Mouse (Mus musculus): ENCODE results near the gene Fam71b. TPM values are rescaled to one million over a fixed set of nuclear protein-coding genes. Genes with fewer than 3 reads are reported as not detected.

The Fam71b gene
- total RNA-seq, 2 experiments from 2014 or later = not detected

Other genes starting within 250 kb of the Fam71b start
- under 1 TPM in 1 of 2 experiments, not detected in 1; 0.07 TPM for gene Nipal4, start 230.1 kb upstream of the Fam71b start, total RNA-seq (2021)
- not detected for gene Fndc9, start 161.0 kb upstream of the Fam71b start, total RNA-seq (2021)
- gene Cyfip2, start 83.7 kb upstream of the Fam71b start, total RNA-seq (2021) = 1 to 10 TPM; 1.5 to 1.7 TPM
- 1 to 10 TPM in 1 of 2 experiments, not detected in 1; 1.1 TPM for gene Itk, start 7.0 kb upstream of the Fam71b start, total RNA-seq (2021)
- 10 to 100 TPM; 14.7 to 14.8 TPM for gene Med7, start 40.4 kb downstream of the Fam71b start, total RNA-seq (2021)
- not detected for gene Havcr2, start 58.4 kb downstream of the Fam71b start, total RNA-seq (2021)
- gene Gm12169, start 127.7 kb downstream of the Fam71b start, total RNA-seq (2021) = not detected
- gene BC053393, start 175.0 kb downstream of the Fam71b start, total RNA-seq (2021) = not detected
- not detected for gene Dppa1, start 232.7 kb downstream of the Fam71b start, total RNA-seq (2021)

All from gastrocnemius, postnatal 36 days (tissue).